Mouse (Mus musculus) olfactory bulb, adult 2 months (tissue): ENCODE data around the gene Dlx1.

Experiments used
- CTCF ChIP-seq: fragments of 200-500 bp; IDR thresholded peaks from 2 replicates; pipeline ENCODE4 v1.5.1; 2012; ENCODE audit warnings: low read depth, mild to moderate bottlenecking, low read length, moderate library complexity; ENCODE audit not compliant: insufficient read depth
- POLR2A ChIP-seq: fragments of 200-500 bp; IDR thresholded peaks from 2 replicates; pipeline ENCODE4 v1.6.1; 2012; ENCODE audit warnings: mild to moderate bottlenecking, low read depth, low read length, moderate library complexity; ENCODE audit not compliant: insufficient read depth

DNA sequence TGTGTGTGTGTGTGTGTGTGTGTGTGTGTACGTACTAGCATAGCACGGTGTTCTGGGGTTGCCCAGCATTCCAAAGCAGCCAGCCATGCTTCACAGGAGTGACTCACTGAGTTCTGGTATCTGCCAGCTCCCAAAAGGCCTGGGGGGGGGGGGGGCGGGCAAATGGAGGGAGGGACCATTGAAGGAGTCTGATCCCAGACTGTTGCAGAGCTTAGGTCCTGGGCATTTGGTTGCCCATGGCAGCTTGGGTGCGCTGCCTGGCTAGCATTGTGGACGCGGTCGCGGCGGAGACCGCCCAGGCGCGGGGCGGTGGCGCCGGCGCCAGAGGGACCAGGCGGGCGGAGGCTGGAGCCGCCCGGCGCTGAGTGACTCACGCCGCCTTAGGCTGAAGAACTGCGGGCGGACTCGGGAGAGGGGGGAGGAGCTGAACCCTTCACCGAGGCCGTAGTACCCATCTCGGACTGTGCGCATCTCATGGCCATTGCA lies 14.9 kb downstream of the Dlx1 start:
- TF ChIP-seq CTCF (no peak), POLR2A (peak; percentile 52)
